Mouse (Mus musculus): ENCODE data around the gene Wdr76. TPM values are rescaled to one million over a fixed set of nuclear protein-coding genes. Genes with fewer than 3 reads are reported as not detected.
A peak's percentile ranks its signal among the peaks of the same experiment; 100 is the strongest.
"Not testable (repeated sequence)": the region's sequence is repeated elsewhere in the genome, so short reads cannot be mapped to it uniquely, and the experiment has no call there.

The Wdr76 gene
- polyA plus RNA-seq, 1 experiment from 2014 or later, result 10.2 TPM

GRCm38 (mm10) chr2:121477491-121478266, 28.8 kb upstream of the Wdr76 start:
- H3K27me3 ChIP-seq (ENCODE audit: control insufficient read depth, insufficient read depth, low read length), result no peaks in the 10 kb centered on the region
- no peaks in the 10 kb centered on the region for H3K9me3 ChIP-seq (replicated peaks; ENCODE audit: control insufficient read depth, low read length)
- H3K4me2 ChIP-seq (ENCODE audit: low read depth, low read length), result no peak overlapping the region
- H3K27ac ChIP-seq (replicated peaks; ENCODE audit: low read depth, low read length), result no peak overlapping the region
- DNase-seq (ENCODE audit: low spot score) (no peak), ATAC-seq (replicated peaks; ENCODE audit: insufficient number of reproducible peaks, low FRiP score, low TSS enrichment, low read depth) (no peak)
- H3K4me1 ChIP-seq (ENCODE audit: control insufficient read depth, insufficient read depth, low read length), result no peaks in the 10 kb centered on the region
- 82% methylated on average over 3 of the region's 3 CpGs for WGBS
- H3K9ac ChIP-seq (replicated peaks; ENCODE audit: low read length), result no peak overlapping the region
- H3K36me3 ChIP-seq (replicated peaks; ENCODE audit: control insufficient read depth, insufficient read depth, low read depth, low read length), result no peaks in the 10 kb centered on the region; the same call in 1 of the 2 replicates
- H3K4me3 ChIP-seq (ENCODE audit: low read depth, low read length), result no peak overlapping the region

DNA sequence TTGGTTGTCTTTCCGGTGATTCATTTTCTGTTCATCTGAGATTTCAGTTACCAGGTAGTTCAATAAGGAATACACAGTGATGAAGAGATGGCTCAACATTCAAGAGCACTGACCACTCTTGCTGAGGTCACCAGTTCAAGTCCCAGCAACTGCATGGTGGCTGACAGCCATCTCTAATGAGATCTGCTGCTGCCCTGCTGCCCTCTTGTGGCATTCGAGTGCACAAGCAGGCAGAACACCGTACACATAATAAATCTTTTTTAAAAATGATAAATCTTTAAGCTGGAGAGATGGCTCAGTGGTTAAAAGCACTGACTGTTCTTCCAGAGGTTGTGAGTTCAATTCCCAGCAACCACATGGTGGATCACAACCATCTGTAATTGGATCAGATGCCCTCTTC, 26.0 kb upstream of the Wdr76 start:
- ATAC-seq (replicated peaks; ENCODE audit: insufficient number of reproducible peaks, low FRiP score, low TSS enrichment, low read depth), result no peak
- H3K36me3 ChIP-seq (replicated peaks; ENCODE audit: control insufficient read depth, insufficient read depth, low read depth, low read length), result no peaks in the 10 kb centered on the region; the same call in 1 of the 2 replicates
- no peak overlapping the region for H3K9ac ChIP-seq (replicated peaks; ENCODE audit: low read length)
- 61% methylated on average over 3 of the region's 3 CpGs for WGBS
- no peaks in the 10 kb centered on the region for H3K4me1 ChIP-seq (ENCODE audit: control insufficient read depth, insufficient read depth, low read length)
- no peak overlapping the region for H3K4me3 ChIP-seq (ENCODE audit: low read depth, low read length)
- no peaks in the 10 kb centered on the region for H3K27me3 ChIP-seq (ENCODE audit: control insufficient read depth, insufficient read depth, low read length)
- H3K27ac ChIP-seq (replicated peaks; ENCODE audit: low read depth, low read length), result no peak overlapping the region
- peak; percentile 29 for DNase-seq (ENCODE audit: low spot score)
- no peak overlapping the region for H3K4me2 ChIP-seq (ENCODE audit: low read depth, low read length)
- no peaks in the 10 kb centered on the region for H3K9me3 ChIP-seq (replicated peaks; ENCODE audit: control insufficient read depth, low read length)

DNA sequence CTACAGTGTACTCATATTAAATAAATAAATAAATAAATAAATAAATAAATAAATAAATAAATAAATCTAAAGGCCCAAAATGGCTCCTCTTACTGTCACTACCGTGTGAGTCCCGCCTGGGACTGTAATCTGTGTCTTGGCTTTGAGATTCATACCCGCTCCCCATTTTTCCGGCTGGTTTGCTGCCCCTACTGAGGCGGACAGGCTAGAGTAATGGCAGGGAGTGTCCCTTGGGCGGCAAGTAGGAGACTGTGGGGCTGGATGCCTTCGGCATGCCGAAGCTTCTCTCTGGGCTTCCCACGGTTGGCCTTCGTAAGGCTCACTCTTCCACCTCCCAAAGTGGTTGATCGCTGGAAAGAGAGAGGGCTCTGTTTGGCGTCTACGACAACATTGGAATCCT, 25.6 kb upstream of the Wdr76 start:
- not testable (repeated sequence) for H3K9ac ChIP-seq (replicated peaks; ENCODE audit: low read length); H3K36me3 ChIP-seq (replicated peaks; ENCODE audit: control insufficient read depth, insufficient read depth, low read depth, low read length); H3K4me3 ChIP-seq (ENCODE audit: low read depth, low read length); H3K9me3 ChIP-seq (replicated peaks; ENCODE audit: control insufficient read depth, low read length); H3K27ac ChIP-seq (replicated peaks; ENCODE audit: low read depth, low read length); DNase-seq (ENCODE audit: low spot score); H3K27me3 ChIP-seq (ENCODE audit: control insufficient read depth, insufficient read depth, low read length); H3K4me2 ChIP-seq (ENCODE audit: low read depth, low read length); ATAC-seq (replicated peaks; ENCODE audit: insufficient number of reproducible peaks, low FRiP score, low TSS enrichment, low read depth); H3K4me1 ChIP-seq (ENCODE audit: control insufficient read depth, insufficient read depth, low read length)
- 87% methylated on average over 13 of the region's 13 CpGs for WGBS

DNA sequence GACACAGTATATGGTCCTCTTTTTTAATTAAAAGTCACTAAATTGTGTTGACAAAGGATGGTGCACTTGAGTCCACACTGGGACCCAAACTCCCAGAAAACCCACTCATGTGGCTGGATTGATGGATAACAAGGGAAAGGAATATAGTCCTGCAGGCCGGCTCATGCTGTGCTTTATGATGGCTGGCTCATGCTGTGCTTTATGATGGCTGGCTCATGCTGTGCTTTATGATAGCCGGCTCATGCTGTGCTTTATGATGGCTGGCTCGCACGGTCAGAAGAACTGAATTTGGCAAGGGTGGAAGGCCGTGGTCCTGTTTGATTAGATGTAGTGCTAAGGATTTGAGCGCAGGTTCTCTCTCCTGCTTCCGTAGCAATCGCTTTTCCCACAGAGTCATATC, 22.9 kb upstream of the Wdr76 start:
- 72% methylated on average over 8 of the region's 8 CpGs for WGBS
- ATAC-seq (replicated peaks; ENCODE audit: insufficient number of reproducible peaks, low FRiP score, low TSS enrichment, low read depth), result no peak

DNA sequence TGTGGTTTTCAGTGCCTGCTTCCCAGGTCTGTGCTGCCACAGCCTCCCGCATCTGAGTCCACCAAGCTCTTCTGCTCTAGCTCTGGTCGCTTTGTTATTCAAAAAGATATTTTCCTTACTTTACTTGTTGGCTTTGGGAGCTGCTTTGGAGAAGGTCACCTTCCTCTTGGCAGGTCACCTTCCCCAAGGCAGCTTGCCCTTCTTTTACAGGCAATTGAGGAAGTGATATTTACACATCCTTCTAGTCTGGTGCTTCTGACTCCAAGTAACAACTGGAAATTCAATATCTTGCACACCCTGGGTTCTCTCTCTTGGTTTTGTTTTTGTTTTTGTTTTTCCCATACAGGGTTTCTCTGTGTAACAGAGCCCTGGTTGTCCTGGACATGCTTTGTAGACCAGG, 22.1 kb upstream of the Wdr76 start:
- not testable (repeated sequence) for H3K36me3 ChIP-seq (replicated peaks; ENCODE audit: control insufficient read depth, insufficient read depth, low read depth, low read length); H3K4me3 ChIP-seq (ENCODE audit: low read depth, low read length); H3K27ac ChIP-seq (replicated peaks; ENCODE audit: low read depth, low read length); H3K9ac ChIP-seq (replicated peaks; ENCODE audit: low read length); DNase-seq (ENCODE audit: low spot score); ATAC-seq (replicated peaks; ENCODE audit: insufficient number of reproducible peaks, low FRiP score, low TSS enrichment, low read depth); H3K9me3 ChIP-seq (replicated peaks; ENCODE audit: control insufficient read depth, low read length); H3K4me1 ChIP-seq (ENCODE audit: control insufficient read depth, insufficient read depth, low read length); H3K4me2 ChIP-seq (ENCODE audit: low read depth, low read length); H3K27me3 ChIP-seq (ENCODE audit: control insufficient read depth, insufficient read depth, low read length)
- 100% methylated on average over 1 of the region's 2 CpGs for WGBS

More for the DNA sequence above, 22.9 kb upstream of the Wdr76 start:
- Histone ChIP-seq H3K9me3 (replicated peaks; ENCODE audit: control insufficient read depth, low read length) (no peaks in the 10 kb centered on the region), H3K27ac (replicated peaks; ENCODE audit: low read depth, low read length) (no peak overlapping the region), H3K4me3 (ENCODE audit: low read depth, low read length) (no peak overlapping the region), H3K4me2 (ENCODE audit: low read depth, low read length) (no peak overlapping the region), H3K27me3 (ENCODE audit: control insufficient read depth, insufficient read depth, low read length) (no peaks in the 10 kb centered on the region), H3K4me1 (ENCODE audit: control insufficient read depth, insufficient read depth, low read length) (no peaks in the 10 kb centered on the region), H3K9ac (replicated peaks; ENCODE audit: low read length) (no peak overlapping the region), H3K36me3 (replicated peaks; ENCODE audit: control insufficient read depth, insufficient read depth, low read depth, low read length) (no peaks in the 10 kb centered on the region)
- no peak for DNase-seq (ENCODE audit: low spot score)

DNA sequence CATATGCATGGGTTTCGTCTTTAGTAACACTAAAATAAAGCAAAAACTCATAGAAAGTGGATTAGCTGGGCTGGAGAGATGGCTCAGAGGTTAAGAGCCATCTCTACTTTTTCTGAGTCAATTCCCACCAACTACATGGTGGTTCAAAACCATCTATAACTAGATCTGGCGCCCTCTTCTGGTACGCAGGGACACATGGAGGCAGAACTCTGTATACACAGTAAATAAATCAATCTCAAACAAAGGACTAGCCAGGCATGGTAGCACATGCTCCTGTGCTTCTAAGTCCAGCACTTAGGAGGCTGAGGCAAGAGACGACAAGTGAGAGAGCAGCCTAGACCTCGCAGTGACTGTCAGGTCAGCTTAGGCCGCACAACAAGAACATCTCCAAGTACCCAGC, 5.0 kb upstream of the Wdr76 start:
- H3K27ac ChIP-seq (replicated peaks; ENCODE audit: low read depth, low read length); H3K36me3 ChIP-seq (replicated peaks; ENCODE audit: control insufficient read depth, insufficient read depth, low read depth, low read length); H3K4me2 ChIP-seq (ENCODE audit: low read depth, low read length); H3K9me3 ChIP-seq (replicated peaks; ENCODE audit: control insufficient read depth, low read length); DNase-seq (ENCODE audit: low spot score); H3K9ac ChIP-seq (replicated peaks; ENCODE audit: low read length); H3K4me3 ChIP-seq (ENCODE audit: low read depth, low read length); H3K4me1 ChIP-seq (ENCODE audit: control insufficient read depth, insufficient read depth, low read length); ATAC-seq (replicated peaks; ENCODE audit: insufficient number of reproducible peaks, low FRiP score, low TSS enrichment, low read depth); H3K27me3 ChIP-seq (ENCODE audit: control insufficient read depth, insufficient read depth, low read length): not testable (repeated sequence)
- WGBS, result 90% methylated on average over 1 of the region's 6 CpGs

DNA sequence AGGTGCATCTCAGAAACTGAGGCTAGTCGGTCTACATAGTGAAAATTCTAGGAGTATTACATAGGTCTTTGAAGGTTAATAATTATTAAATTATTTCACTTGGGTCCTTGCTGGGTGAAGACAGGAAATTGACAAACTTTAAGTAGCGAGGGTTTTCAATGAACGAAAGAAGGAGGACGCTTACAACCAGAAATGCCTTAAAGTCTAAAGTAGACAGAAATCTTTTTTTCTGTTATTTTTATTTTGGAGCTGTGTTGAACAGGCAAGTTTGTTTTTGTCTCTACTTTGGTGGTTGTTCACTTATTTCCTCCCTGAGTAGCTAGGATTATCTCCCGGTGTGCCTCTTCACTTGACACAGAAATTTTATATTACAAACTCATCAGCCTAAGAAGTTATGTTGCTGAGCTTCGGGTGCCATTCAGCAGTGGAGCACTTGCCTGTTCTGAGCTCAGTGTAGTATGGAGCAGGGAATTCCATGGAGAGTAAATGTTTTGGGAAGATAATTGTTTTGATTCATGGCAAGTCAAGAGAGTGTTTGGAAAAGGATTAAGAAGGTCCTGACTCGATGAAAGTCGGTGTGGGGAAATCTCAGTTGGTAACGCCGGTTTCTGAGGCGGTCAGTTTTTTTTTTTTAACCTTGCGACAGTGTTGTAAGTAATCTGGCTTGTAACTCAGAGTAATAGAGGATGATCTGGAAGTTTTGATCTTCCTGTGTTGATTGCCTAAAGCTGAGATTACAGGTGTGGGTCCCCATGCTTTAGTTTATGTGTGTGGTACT, 839 bp downstream of the Wdr76 start:
- peak overlapping the region; percentile 67 for H3K9ac ChIP-seq (replicated peaks; ENCODE audit: low read length)
- no peaks in the 10 kb centered on the region for H3K36me3 ChIP-seq (replicated peaks; ENCODE audit: control insufficient read depth, insufficient read depth, low read depth, low read length)
- DNase-seq (ENCODE audit: low spot score), result no peak
- no peaks in the 10 kb centered on the region for H3K27me3 ChIP-seq (ENCODE audit: control insufficient read depth, insufficient read depth, low read length)
- H3K4me2 ChIP-seq (ENCODE audit: low read depth, low read length), result peak overlapping the region; percentile 45
- no peak overlapping the region for H3K27ac ChIP-seq (replicated peaks; ENCODE audit: low read depth, low read length)
- 27% methylated on average over 12 of the region's 12 CpGs for WGBS
- no peaks in the 10 kb centered on the region for H3K4me1 ChIP-seq (ENCODE audit: control insufficient read depth, insufficient read depth, low read length)
- H3K9me3 ChIP-seq (replicated peaks; ENCODE audit: control insufficient read depth, low read length), result no peaks in the 10 kb centered on the region
- H3K4me3 ChIP-seq (ENCODE audit: low read depth, low read length), result peak overlapping the region; percentile 58
- ATAC-seq (replicated peaks; ENCODE audit: insufficient number of reproducible peaks, low FRiP score, low TSS enrichment, low read depth), result no peak

- Histone ChIP-seq H3K9me3 (replicated peaks; ENCODE audit: control insufficient read depth, low read length) (no peaks in the 10 kb centered on the region), H3K4me2 (ENCODE audit: low read depth, low read length) (peak overlapping the region; percentile 45), H3K27me3 (ENCODE audit: control insufficient read depth, insufficient read depth, low read length) (no peaks in the 10 kb centered on the region), H3K9ac (replicated peaks; ENCODE audit: low read length) (peak overlapping the region; percentile 67), H3K27ac (replicated peaks; ENCODE audit: low read depth, low read length) (no peak overlapping the region), H3K36me3 (replicated peaks; ENCODE audit: control insufficient read depth, insufficient read depth, low read depth, low read length) (no peaks in the 10 kb centered on the region), H3K4me3 (ENCODE audit: low read depth, low read length) (peak overlapping the region; percentile 58), H3K4me1 (ENCODE audit: control insufficient read depth, insufficient read depth, low read length) (no peaks in the 10 kb centered on the region)
- 77% methylated on average over 2 of the region's 2 CpGs for WGBS
- ATAC-seq (replicated peaks; ENCODE audit: insufficient number of reproducible peaks, low FRiP score, low TSS enrichment, low read depth) (no peak), DNase-seq (ENCODE audit: low spot score) (no peak)
Measured at GRCm38 (mm10) chr2:121507951-121508330, 1.4 kb downstream of the Wdr76 start.

Measured in embryonic facial prominence, embryonic 11.5 days (tissue).